Mouse (Mus musculus) Patski (cell line): ENCODE results near the gene Gas7. TPM values are rescaled to one million over a fixed set of nuclear protein-coding genes. Genes with fewer than 3 reads are reported as not detected.

ENCODE experiments used
- ATAC-seq: fragments of 100-300 bp; one replicate; pipeline ENCODE4 v1.8.0; 2021
- CTCF ChIA-PET: fragments of 350-600 bp; sonication (Branson Sonifier 250); formaldehyde crosslinking; loops from one replicate; lab custom pipeline; 2022; ENCODE audit warnings: inconsistent platforms; lab: Charles Lee
- POLR2A ChIA-PET: fragments of 350-600 bp; sonication (Branson Sonifier 250); formaldehyde crosslinking; loops from one replicate; lab custom pipeline; 2022; ENCODE audit warnings: antibody characterized with exemption, inconsistent platforms; lab: Charles Lee
- DNase-seq: peaks from one replicate; pipeline ENCODE4 v3.0.0-alpha.2; 2011; ENCODE audit warnings: low read depth, low spot score
- H3K27me3 ChIP-seq: fragments of 371-371 bp; one replicate; pipeline ENCODE4 v1.5.1; 2021
- CTCF ChIP-seq: fragments of 100-300 bp; IDR thresholded peaks from one replicate; pipeline ENCODE4 v1.5.1; 2021
- in situ Hi-C: fragments of 300-500 bp; cut with MboI; formaldehyde crosslinking; loops from 3 replicates; pipeline ENCODE4 v1.11.1; 2018; ENCODE audit warnings: low pct_unique_long_range_greater_than_20kb, mixed read lengths
- polyA plus RNA-seq: library from polyadenylated mRNA; unstranded; gene quantifications from one replicate; pipeline ENCODE4 v1.2.3, GENCODE M21; 2021

Gas7 gene
- polyA plus RNA-seq, 1 experiment from 2014 or later: 0.41 TPM

DNA sequence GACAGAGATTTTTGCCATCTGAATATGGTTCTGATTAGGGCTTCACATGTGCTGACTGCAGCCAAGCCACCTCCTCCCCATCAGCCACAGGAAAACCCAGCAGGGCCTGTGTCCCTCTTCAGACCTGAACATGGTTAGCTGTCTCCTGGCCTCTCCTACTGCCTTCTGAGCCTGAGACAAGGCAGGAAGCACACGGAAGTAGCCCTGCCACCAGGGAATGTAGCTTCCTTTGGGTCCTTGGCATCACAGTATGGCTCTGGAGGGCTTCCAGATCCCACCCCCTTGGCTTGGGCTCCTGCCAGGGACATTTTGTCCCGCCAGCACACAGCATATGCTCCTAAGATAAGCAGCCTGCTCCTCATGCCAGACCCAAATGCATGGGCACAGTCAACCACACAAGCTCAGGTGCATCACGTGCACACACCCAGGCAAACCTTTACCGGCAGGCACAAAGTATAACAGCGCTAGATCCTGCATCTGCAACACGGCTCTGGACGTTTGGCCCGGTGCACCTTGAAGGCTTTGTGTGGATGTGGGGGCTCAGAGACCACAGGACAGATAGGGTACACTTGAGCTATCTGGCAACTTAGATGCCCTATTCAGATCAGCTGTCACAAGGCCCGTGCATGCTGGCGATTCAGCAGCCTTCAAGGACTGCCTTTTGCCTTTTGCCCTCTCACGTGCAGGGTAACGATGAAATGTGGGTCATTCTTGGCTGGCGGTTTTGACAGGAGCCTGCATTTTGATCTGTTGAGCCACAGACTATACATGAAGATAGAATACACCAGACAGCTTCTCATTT, 212.5 kb downstream of the Gas7 start:
- ATAC-seq (no peak), DNase-seq (no peak)
- in situ Hi-C loops: loop anchor here (25.0 kb wide), 1 partner anchor 270 kb away; no protein-coding TSS in a partner anchor
- TF ChIP-seq CTCF: no peak
- POLR2A ChIA-PET: interaction anchor here (0.9 kb wide), 1 partner anchor 10 kb away, joined by 3 read pairs; no protein-coding TSS in a partner anchor
- CTCF ChIA-PET: interaction anchor here (1.4 kb wide), 1 partner anchor 10 kb away, joined by 4 read pairs; no protein-coding TSS in a partner anchor
- peaks cover 47% of the 10 kb centered on the region for H3K27me3 ChIP-seq

DNA sequence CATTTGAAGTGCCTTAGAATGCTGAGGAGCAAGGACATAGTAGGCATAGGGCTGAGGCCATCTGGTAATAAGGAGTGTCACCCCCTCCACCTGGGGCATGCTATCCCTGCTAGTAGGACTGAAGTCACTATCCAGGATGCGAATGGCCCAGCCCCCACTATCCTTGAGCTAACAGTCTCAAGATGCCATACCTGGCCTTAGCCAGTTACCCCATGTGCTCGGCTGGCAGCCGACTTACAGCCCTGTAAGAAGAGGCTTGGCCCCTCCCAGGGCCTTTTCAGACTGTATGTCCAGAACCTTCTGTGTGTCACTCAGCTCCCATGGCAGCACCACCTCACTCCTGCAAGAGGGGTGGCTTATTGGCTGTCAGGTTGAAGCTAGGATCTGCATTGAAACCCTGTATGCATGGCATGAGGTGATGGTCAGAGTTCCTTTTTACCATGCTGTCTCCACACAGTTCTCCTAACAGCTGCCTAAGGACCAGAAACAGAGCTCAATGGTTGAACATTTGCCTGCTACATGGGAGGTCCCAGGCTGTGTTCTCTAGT, 213.3 kb downstream of the Gas7 start:
- in situ Hi-C loops: loop anchor here (25.0 kb wide), 1 partner anchor 269 kb away; no protein-coding TSS in a partner anchor
- ATAC-seq: no peak
- no peak for TF ChIP-seq CTCF
- CTCF ChIA-PET: no interaction called here
- no peak for DNase-seq
- POLR2A ChIA-PET: no interaction called here
- H3K27me3 ChIP-seq: peaks cover 51% of the 10 kb centered on the region

DNA sequence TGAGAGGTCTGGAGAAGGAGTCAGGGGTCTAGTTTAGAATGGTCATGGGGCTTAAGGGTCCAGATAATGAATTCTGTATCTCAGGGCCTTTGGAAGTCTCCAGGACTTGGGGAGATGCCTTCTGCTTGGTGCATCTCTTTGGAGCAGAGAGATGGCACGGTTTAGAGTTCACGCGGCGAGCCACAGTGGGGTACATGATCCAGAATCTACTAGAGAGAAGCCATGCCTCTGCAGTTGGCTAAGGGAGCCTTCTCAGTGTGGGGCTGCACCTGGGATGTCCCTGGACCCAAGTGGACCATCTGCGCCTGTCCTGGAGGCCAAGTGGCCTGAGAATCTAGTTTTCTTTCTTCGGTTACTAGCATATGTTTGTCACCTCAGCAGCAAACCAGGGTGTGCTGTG, 214.8 kb downstream of the Gas7 start:
- ChIA-PET POLR2A (no interaction called here), CTCF (no interaction called here)
- no peak for ATAC-seq
- DNase-seq: no peak
- no peak for TF ChIP-seq CTCF
- H3K27me3 ChIP-seq: peaks cover 52% of the 10 kb centered on the region
- in situ Hi-C loops: loop anchor here (25.0 kb wide), 1 partner anchor 267 kb away; no protein-coding TSS in a partner anchor

DNA sequence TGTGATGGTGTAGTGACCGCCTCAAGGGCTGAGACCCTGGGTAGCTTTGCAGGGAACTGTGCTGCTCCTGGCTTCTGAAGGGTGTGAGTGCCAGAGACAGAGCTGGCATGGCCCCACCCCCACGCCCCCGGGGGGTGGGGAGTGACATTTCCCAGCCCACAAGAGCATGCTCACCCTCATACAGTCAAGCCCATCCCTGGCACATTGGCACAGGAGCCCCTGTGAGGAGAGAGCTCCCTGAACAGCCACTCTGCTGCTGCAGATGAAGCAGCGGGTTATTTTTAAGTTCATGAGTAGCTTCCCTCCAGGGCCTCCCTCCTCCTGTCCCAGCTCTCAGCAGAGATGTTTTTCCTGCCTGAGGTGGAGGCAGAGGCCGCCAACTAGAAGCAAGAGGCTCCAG, 216.9 kb downstream of the Gas7 start:
- ChIA-PET POLR2A (no interaction called here), CTCF (no interaction called here)
- no peak for DNase-seq
- ATAC-seq: no peak
- peaks cover 55% of the 10 kb centered on the region for H3K27me3 ChIP-seq
- TF ChIP-seq CTCF: no peak
- in situ Hi-C loops: loop anchor here (25.0 kb wide), 1 partner anchor 265 kb away; no protein-coding TSS in a partner anchor

DNA sequence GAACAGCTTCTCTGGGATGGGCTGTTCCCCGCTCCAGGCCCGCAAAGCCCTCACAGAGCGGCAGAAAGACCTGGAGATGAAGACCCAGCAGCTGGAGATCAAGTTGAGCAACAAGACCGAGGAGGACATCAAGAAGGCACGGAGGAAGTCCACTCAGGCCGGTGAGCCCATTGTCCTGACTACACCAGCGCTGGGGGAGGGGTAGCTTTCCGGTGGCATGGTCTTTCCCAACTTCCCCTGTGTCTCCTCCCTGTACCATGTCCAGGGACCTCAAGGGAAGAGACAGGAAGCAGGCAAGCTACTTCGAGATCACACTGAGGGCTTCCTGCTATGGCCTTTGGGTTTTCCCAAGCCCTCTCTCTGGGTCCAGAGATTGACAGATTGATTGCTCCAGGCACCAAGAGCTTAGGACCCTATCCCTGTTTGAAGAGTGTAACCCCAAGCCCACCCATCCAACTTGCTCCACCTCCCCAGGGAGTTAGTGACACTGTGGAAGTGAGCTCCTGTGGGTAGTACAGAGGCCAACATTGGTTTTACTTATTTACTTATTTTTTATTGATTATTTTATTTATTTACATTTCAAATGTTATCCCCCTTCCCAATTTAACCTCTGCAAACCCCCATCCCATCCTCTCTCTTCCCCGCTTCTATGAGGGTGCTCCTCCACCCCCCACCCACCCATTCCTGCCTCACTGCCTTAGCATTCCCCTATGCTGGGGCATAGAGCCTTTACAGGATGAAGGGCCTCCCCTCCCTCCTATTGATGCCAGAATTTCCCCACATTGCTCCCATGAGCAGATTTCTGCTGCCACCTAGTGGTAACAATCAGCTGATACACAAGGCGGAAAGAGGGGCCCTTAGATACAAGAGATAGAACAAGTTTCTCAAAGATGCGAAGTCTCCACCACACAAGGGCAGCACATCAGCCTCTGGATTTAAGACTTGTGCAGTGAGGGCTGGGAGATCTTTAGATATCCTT, 220.6 kb downstream of the Gas7 start:
- in situ Hi-C loops: no loop called here
- POLR2A ChIA-PET: no interaction called here
- peaks cover 30% of the 10 kb centered on the region for H3K27me3 ChIP-seq
- DNase-seq (peak; percentile 6), ATAC-seq (no peak)
- CTCF ChIA-PET: interaction anchor here (0.8 to 2.3 kb wide), 6 partner anchors 12 to 565 kb away, joined by 3 to 10 read pairs (median 6); no protein-coding TSS in a partner anchor
- peak; percentile 82 for TF ChIP-seq CTCF

DNA sequence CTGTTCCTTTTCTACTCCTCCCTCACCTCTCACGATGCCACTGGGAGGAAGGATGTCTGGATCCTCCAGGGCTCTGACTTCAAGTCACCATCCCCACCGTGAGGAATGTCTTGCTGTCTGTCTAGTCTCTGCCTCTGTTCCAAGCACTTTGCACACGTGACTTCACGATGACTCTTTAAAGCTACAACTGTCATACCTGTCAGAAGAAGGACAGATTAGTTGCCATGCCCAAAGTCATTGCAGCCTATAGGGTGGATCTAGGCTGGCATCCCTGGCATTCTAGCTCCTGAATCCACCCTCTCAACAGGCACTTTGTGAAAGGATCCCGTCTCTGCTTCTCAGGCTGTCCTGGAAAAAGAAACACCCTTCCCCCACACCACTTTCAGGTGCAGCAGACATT, 224.1 kb downstream of the Gas7 start:
- in situ Hi-C loops: no loop called here
- peaks cover 15% of the 10 kb centered on the region for H3K27me3 ChIP-seq
- TF ChIP-seq CTCF: no peak
- ATAC-seq (no peak), DNase-seq (no peak)
- ChIA-PET CTCF (no interaction called here), POLR2A (no interaction called here)

DNA sequence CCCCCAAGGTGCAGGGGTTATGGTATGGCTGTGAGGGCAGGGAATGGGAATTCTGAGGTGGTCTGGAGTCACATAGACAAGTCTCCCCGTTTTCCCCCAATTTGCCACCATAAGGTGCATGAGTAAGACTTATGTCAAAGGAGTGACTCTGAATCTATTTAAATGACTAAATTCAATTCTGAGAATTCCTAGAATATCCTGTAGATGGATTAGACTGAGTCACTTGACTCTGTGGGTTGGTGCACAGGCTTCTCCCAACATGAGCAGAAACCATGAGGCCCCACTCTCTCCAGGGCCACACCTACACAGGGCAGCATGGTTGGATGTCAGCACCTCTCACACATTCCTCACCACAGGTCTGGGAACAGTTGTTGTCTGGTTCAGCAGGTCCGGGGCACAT, 224.7 kb downstream of the Gas7 start:
- DNase-seq: no peak
- no peak for TF ChIP-seq CTCF
- POLR2A ChIA-PET: no interaction called here
- CTCF ChIA-PET: no interaction called here
- H3K27me3 ChIP-seq: peaks cover 15% of the 10 kb centered on the region
- ATAC-seq: no peak
- in situ Hi-C loops: no loop called here

DNA sequence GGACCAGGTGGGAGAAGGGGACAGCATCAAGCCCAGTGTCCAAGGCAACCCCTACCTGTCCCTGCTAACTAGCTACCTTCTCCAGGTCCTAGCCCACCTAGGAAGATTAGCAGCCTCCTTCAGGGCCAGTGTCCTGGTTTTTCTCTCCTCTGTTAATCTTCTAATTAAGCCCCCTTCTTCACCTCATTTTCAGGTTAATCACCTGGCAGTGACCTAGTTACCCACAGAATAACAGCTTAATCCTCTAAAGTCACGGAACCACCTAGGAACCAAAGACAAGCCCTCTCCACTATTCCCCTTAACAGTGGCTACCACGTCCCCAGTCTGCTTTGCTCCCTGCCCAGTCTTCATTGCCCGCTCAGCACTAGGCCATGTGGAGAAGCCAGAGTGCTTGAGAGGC, 226.6 kb downstream of the Gas7 start:
- DNase-seq: no peak
- H3K27me3 ChIP-seq: peaks cover 13% of the 10 kb centered on the region
- ChIA-PET CTCF (no interaction called here), POLR2A (no interaction called here)
- no peak for TF ChIP-seq CTCF
- in situ Hi-C loops: no loop called here
- ATAC-seq: no peak

DNA sequence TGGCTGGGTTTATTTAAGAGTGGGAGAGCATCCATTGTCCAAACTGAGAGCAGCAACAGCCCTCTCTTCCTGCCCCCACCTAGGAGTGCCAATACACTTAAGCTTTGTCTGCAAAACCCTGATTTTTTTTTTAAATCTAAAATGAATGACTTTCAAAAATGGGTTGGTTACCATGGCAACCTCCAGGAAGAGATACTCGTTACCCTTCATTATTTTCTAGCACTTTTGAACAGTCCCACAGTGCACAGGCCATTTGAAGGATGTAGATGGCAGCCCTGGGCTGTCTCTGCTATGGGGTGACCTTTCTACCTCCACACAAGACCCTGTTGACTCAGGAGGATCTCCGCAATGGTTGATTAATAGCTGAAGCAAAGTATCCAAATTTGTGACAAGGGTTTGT, 230.9 kb downstream of the Gas7 start:
- TF ChIP-seq CTCF: no peak
- in situ Hi-C loops: no loop called here
- ChIA-PET POLR2A (no interaction called here), CTCF (no interaction called here)
- DNase-seq (no peak), ATAC-seq (no peak)
- H3K27me3 ChIP-seq: peaks cover 13% of the 10 kb centered on the region

DNA sequence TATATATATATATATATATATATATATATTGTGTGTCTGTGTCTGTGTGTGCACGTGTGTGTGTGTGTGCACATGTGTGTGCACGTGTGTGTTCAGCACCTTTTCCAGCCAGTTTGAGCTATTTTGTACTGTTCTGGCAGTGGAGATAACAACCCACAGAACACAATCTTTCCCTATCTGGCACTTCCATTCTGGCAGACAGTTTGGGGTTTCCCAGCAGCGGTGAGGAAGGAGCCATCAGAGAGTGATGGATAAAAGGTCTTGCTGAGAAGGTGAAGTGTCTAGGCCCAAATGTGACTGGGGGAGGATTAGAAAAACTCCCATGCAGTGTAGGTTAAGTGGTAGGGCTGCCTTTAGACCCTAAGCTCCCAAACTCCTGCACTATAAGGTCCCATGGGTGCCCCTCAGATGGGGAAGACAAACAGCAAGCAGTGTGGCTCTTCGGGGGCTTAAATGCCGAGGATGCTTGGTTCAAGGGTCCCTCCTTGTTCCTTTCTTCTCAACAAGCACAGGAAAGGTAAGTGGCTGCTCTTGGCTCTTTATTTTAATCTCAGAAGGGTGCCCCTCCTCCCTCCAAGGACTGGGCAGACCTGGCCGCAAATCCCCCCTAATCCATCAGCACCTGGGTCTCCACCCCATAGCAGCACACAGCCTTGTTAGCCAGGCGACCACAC, 239.6 kb downstream of the Gas7 start, which contains the start of gene Rcvrn:
Gene Rcvrn, plus strand, starts transcription at position 624 of the 674 bp plus-strand sequence.
- TF ChIP-seq CTCF: no peak
- DNase-seq (no peak), ATAC-seq (no peak)
- in situ Hi-C loops: no loop called here
- ChIA-PET CTCF (no interaction called here), POLR2A (no interaction called here)
- H3K27me3 ChIP-seq: peaks cover 32% of the 10 kb centered on the region
